Mouse (Mus musculus): ENCODE data around the gene Iqsec1.

The Iqsec1 gene

DNA sequence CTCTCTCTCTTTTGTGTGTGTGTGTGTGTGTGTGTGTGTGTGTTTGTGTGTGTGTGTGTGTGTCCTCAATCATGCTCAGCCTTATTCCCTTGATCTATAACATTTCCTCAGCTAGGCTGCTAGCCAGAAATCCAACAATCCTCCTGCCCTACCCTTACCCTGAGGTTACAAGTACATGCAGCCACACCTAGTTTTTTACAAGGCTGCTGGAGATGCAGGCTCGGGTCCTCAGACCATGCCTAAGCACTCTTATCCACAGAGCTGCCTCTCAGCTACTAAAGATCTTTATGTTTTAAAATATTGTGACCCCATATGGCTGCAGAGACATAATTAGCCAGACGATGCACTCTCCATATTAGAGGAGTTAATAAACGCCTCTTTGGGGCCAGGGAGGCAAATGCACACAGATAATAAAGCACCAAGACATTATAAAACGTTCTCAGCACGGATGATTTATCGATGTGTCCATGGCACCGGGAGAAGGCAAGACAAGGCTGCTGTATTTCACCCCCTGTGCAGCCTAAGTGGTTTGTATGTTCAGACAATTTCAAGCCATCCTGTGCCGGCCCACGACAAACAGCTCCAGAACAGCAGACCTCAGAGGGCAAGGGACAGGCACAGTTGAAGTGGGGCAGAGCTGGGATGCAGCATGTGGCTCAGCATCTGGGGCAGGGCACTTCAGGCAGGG, 67.1 kb downstream of the Iqsec1 start:
- no peak for TF ChIP-seq GATA4 (IDR thresholded peaks at IDR 0.05; ENCODE audit: insufficient replicate concordance, low read length)

DNA sequence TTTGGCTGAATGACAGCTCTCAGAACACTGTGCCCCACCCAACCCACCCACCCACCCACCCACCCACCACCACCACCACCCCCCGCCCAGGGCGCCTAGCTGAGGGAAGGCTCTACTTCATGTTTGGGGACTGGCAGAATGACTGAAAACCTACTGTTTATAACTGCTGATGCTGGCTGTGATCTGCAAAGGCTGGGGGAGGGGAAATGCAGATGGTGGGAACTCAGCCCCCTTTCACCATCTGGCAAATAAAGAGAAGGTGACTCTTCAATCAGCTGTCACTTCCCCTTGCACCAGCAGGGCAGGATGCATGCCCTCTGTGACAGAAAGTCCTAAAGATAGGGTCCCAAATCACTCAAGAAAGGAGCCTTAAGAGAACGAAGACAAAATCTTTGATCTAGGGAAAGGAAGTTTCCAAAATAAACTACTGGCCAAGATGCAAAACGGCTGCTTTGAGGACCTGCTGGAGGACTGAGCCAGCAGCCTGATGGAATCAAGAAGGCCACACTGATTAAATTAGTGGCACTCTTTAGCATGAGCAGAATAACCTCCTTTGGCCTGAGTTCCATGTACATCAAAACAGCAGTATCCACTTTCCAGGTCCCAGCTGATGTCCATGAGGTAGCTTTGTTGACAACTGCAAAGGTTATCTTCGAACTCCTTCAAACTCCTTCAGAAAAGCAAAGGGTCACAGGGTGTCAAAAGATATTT, 67.8 kb downstream of the Iqsec1 start:
- no peak for TF ChIP-seq GATA4 (IDR thresholded peaks at IDR 0.05; ENCODE audit: insufficient replicate concordance, low read length)

DNA sequence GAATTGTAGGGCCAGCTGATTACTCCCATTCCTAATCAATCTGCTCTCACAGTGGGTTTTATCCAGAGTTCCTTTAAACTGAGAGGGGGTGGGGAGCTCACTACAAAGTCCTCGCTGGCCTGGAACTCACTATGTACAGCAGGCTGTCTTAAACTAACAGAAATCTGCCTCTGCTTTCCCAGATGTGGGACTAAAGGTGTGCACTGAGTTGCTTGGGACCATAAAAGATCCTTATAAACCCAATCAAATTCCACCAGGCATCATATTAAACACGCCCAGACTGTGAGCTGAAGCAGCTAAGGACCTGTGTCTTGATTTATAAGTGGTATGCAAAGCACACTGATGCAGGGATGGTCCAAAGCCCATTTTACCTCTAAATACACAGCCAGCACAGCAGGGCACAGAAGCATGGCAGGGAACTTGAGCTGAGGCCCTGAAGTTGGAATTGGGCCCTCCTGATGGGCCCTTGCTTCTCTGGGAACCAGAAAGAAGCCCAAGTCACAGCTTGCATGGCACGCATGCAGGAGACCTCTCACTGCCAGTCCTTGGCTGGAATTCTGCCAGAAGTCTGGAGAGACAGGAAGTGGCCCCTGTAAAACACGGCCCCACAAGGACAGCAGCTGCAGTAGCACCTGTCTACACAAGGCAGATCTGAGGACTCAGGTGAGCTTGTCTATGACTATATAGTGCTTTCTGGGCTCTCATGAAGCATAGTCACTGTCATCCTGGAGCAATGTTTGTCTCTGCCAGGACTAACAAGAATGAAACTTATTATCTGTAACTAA, 68.7 kb downstream of the Iqsec1 start:
- TF ChIP-seq GATA4 (IDR thresholded peaks at IDR 0.05; ENCODE audit: insufficient replicate concordance, low read length): no peak

DNA sequence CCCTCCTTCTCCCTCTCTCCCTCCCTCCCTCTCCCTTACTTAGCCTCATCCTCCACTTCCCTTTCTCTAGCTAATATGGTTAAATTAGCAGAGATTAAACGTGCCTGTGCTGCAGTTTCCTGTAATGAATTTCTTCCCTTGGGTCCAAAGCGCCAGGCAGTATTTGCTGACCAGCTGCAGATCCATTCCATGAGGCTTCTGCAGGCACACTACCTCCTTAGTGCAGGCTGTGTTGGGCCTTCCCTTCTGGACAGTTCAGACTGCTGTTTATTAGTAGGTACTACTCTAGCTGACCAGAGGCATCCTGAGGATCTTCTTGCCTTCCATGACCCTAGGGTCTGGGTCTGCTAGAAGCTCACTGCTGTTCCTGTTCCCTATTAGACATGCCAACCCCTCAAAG, 72.9 kb downstream of the Iqsec1 start:
- no peak for TF ChIP-seq GATA4 (IDR thresholded peaks at IDR 0.05; ENCODE audit: insufficient replicate concordance, low read length)

DNA sequence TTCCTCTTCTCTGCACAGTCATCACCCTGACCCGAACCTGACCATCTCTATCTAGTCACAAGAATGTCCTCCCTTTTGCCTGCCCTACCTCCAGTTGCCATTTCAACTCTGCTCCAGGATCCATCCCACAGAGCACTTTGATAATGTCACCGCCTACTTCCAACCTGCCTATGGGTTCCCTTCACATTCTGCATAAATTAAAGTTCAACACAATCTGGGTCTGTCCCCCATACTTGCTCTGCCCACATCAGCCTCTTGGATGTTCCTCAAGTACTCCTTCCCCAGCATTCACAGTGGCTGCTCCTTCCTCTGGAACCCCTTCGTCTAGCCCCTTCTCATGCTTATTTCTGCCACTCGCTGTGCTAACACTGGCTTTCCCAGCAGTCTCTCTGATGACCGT, 74.7 kb downstream of the Iqsec1 start:
- no peak for TF ChIP-seq GATA4 (IDR thresholded peaks at IDR 0.05; ENCODE audit: insufficient replicate concordance, low read length)

DNA sequence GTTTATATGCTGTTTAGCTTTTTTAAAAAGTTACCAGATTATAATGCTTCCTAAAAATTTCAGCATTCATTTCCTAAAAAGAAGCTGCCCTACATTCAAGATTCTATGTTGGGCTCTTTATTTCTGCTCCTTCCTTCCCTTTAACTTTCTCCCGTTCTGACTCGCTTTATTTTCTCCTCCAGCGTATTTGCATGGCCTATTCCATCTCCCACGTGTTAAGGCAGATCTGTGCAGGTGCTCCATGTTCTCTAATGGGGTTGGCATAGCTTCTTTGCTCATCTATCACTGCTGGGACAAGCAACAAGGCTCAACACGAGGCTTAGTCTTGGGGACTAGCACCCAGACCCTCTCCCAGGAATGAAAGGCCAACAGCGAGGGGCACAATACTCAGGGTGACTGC, 75.7 kb downstream of the Iqsec1 start:
- TF ChIP-seq GATA4 (IDR thresholded peaks at IDR 0.05; ENCODE audit: insufficient replicate concordance, low read length): no peak

DNA sequence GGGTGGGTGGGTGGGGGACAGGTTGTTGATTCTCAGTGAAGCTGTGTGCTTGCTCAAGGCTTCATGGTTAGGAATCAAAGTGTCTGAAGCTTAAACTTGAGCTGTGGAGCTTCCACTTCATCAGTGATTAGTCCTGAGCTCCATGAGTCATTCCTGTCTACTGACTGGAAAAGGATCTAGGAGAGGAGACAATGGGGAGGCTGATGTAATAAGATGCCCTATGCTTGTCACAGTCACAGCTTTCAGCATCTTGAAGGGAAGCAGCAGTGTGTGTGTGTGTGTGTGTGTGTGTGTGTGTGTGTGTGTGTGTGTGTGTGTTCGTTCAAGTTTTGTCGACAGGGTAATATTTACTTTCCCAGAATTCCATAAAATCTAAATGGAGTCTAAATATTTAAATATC, 84.3 kb downstream of the Iqsec1 start:
- TF ChIP-seq GATA4 (IDR thresholded peaks at IDR 0.05; ENCODE audit: insufficient replicate concordance, low read length): no peak

DNA sequence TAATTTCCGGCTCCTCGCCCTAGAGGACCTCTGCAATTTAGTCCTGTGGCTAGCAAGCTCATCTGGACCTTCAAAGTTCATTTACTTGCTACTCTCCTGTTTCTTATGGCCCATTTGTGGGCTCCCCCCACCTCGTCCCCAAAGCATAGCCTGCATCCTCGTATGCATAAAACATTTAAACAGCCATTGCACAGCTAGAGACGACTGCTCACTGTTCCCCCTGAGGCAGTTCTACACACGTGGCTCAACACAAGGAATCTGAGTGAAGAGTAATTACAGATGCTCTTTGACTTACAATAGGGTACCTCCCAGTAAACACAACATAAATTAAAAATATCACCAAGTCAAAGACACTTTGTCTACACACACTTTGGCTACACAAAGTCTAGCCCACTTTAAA, 88.2 kb downstream of the Iqsec1 start:
- TF ChIP-seq GATA4 (IDR thresholded peaks at IDR 0.05; ENCODE audit: insufficient replicate concordance, low read length): no peak

DNA sequence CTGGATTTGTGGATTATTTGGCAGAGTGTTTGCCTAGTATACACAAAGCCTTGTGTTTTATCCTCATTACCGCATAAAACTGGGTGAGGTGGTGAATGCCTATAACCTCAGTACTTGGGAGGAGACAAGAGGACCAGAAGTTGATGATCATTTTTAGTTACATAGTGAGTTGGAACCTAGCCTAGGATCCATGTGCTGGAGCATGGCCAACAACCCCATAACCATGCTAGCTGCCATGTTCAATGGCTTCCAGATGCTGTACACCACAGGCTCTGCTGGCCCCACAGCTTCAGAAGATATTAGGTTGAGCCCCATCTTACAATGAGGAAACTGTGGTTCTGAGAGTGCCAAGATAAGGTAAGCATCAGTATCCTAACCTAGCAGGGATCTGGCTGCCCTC, 89.2 kb downstream of the Iqsec1 start:
- no peak for TF ChIP-seq GATA4 (IDR thresholded peaks at IDR 0.05; ENCODE audit: insufficient replicate concordance, low read length)

DNA sequence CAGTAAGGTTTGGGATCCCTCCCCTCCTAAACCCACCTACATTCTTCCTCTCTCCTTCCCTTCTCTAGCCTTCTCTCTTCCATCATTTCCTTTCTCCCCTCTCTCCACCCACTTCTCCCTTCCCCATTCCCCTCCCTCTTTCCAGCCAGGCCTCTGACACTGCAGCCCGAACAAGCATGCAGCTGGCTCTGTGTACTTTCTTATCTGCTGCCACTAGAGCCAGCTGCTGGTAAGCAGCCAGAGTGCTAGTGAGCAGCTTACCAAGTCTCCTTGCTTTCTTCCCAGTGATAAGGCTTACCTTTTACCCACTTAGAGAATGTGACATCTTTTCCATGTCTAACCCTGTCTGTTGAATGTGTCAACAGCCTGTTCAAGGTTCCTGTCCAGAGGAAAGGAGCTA, 90.4 kb downstream of the Iqsec1 start:
- no peak for TF ChIP-seq GATA4 (IDR thresholded peaks at IDR 0.05; ENCODE audit: insufficient replicate concordance, low read length)

DNA sequence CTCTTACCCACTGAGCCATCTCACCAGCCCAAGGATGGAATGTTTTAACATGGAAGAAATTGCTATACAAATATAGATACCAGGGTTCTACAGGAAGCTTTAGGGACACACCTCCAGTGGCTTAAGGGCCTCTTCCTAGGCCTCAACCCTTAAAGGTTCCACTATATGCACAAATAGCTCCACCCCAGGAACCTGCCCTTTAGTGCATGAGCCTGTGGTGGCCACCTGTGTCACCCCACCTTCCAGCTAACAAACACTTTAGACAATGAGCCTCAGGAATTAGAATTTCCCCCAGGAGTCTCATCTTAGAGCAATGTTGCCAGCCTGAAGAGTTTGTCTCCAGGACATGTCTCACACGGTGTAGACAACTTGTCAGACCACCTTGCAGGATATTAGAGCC, 96.1 kb downstream of the Iqsec1 start:
- TF ChIP-seq GATA4 (IDR thresholded peaks at IDR 0.05; ENCODE audit: insufficient replicate concordance, low read length): no peak

DNA sequence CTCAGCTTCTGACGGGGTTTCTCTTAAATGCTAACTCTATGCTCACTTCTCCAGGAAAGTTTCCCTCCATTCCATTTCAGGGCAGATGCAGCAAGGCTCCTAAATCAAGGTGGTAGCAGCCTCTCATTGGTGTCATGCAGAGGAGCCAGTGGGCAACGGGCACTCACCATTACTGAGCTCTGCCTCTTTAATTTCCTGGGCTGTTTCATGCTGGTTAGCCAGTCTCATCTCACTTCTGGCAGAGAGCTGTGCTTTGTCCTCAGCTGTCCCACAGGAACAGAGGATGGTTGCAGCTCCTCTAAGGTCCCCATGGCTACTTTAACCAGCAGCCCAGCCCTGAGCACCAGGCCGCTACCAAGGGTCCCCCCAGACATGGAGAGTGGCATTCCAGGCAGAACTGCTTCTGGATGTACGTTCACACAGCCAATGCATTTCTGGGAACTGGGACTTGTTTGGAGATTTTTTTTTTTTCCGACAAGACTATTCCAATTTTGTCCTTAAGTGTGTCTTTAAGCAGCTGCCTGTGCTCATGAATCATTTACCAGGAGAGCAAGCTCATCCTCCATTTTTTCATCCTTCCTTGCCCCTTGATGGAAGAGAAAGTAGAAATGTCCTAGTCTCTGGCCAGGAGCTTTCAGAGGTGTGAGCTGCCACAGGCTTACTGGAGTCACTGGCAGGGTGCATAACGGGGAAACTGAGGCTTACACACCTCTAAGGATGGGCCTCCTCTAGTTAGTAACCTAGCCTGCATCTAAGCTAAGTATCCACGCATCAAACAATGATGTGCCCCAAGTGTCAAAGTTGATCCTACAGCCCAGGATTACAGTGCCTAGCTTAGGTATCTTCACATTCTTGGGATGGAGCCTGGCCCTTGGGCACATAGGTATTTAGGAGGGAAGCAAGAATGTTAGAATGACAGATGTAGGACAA, 98.9 kb downstream of the Iqsec1 start:
- TF ChIP-seq GATA4 (IDR thresholded peaks at IDR 0.05; ENCODE audit: insufficient replicate concordance, low read length): no peak

DNA sequence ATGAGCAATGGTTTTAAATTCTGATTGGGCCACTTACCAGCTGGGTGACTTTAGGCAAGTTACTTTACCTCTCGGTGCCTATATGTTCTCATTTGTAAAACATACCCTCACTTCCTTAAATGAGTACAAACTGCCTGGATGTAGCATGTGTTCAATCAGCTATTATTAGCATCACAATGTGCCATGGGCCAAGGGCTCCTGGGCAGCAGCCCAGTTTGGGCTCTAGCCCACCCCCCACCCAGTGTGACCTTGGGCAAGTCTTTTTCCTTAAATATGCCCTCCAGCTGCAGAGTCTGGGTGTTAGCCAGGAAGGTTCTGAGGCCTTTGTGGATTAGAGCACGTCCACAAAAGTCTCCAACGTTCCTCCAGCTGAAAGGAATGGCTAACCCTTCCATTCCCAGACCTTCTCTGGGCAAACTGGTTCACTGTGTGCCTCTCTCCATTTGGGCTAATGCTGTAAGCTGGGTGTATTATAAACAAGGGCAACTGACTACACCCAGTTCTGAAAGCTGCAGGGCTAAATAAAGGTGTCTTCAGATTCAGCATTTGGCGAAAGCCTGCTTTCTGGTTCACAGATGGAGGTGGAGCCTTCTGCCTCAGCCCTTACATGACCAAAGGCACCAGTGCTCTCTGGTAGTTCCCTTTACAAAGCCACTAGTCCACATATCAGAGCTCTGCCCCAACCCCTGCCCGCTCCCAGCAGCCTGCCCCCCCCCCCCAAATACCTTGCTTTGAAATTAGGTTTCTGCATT, 101.3 kb downstream of the Iqsec1 start:
- no peak for TF ChIP-seq GATA4 (IDR thresholded peaks at IDR 0.05; ENCODE audit: insufficient replicate concordance, low read length)

DNA sequence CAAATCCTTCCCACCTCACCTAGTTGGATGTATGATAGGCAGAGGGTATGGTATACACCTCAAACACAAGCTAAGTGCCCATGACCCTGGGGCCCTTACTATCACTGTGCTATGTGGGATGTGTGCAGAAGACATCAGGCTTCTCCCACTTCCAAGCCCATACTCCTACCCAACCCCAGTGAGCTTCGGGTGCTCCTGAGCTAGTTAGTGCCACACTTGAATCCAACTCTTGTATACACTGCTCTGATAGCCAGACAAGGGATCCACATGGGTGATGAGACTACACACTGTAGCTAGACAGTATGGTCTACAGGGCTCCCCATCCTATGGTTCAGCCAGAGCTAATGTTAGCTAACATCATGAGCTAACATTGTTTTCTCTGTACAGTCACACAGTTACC, 102.9 kb downstream of the Iqsec1 start:
- no peak for TF ChIP-seq GATA4 (IDR thresholded peaks at IDR 0.05; ENCODE audit: insufficient replicate concordance, low read length)
